Mouse (Mus musculus): Measurements from ENCODE around the gene Lrmp. TPM values are rescaled to one million over a fixed set of nuclear protein-coding genes. Genes with fewer than 3 reads are reported as not detected.

Lrmp gene
- total and polyA plus RNA-seq, 3 experiments: 92.3 to 163 (median 155) TPM

DNA sequence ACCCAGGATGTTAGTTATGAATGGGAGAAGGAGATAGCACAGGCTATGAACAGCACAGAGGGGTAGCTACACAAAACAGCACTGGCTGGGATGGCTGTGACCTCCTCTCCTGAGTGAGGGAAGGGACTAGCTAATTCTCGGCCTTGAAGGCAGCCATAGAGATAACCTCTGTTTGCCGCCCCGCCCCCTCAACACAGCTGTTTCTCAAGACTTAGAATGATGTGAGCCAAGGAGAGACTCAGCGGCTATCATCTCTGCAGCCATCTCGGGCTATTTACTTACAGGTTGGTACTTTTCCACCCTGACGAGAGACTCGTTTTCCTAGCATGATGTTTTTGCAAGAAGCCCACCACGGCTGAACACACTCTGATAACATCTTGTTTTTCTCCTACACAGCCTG, 47.8 kb upstream of the Lrmp start:
- H3K36me3 ChIP-seq (replicated peaks in 1 of 2; ENCODE audit: control insufficient read depth in 1 of 2, insufficient read depth in 1 of 2, low read length in 1 of 2): peaks cover 41 to 77% of the 10 kb centered on the region in 2 experiments
- in situ Hi-C loops (cut with MboI; ENCODE audit: low pct_ligation_motif_present, low pct_unique_long_range_greater_than_20kb, low sequenced_read_pairs): no loop called here

DNA sequence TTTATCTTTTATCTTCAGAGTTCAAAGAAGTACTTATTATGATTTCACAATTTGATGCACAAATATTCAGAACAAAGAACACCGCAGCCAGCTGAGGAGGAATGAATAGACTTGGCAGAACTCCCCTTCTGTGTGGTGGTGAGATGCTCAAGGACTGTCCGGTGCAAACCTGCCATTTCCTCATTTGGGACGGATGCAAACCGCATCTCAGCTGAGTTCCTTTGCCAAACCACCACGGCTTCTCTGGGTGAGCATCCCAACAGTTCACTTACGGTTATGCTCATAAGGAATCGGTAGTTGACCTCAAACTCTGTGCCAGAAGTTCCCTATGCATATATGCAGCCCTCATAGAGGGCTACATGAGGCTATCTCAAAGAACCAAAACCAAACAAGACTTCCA, 46.1 kb upstream of the Lrmp start:
- DNase-seq (ENCODE audit: extremely low read depth): no peak
- Histone ChIP-seq H3K36me3 (replicated peaks in 1 of 2; ENCODE audit: control insufficient read depth in 1 of 2, insufficient read depth in 1 of 2, low read length in 1 of 2) (peaks cover 32 to 67% of the 10 kb centered on the region in 2 experiments), H3K4me2 (ENCODE audit: insufficient read depth, low read depth, poor library complexity, severe bottlenecking) (no peak overlapping the region), H3K27me3 (replicated peaks) (no peaks in the 10 kb centered on the region), H3K27ac (ENCODE audit: insufficient read depth, low read depth) (no peak overlapping the region), H3K4me1 (ENCODE audit: control insufficient read depth in 1 of 2, insufficient read depth in 2 of 2) (peaks cover 6 to 68% of the 10 kb centered on the region in 2 experiments; a peak in 3 of 4 replicates), H3K4me3 (replicated peaks in 1 of 3; ENCODE audit: low read depth in 2 of 3, low read length in 2 of 3, poor library complexity in 1 of 3) (no peak overlapping the region), H3K79me2 (replicated peaks; ENCODE audit: control insufficient read depth, extremely low read depth, insufficient read depth, poor library complexity, severe bottlenecking) (peaks cover 95% of the 10 kb centered on the region), H3K9ac (ENCODE audit: insufficient read depth, low read depth) (no peak overlapping the region), H3K9me3 (replicated peaks; ENCODE audit: low read length) (no peaks in the 10 kb centered on the region)
- dilution Hi-C loops (cut with MboI; ENCODE audit: extremely low pct_ligation_motif_present, extremely low pct_unique_long_range_greater_than_20kb, low sequenced_read_pairs): no loop called here
- in situ Hi-C loops (cut with MboI; ENCODE audit: low pct_ligation_motif_present, low pct_unique_long_range_greater_than_20kb, low sequenced_read_pairs): no loop called here
- no peak for TF ChIP-seq JUND (conservative IDR thresholded peaks at IDR 0.05; ENCODE audit: low read depth, low read length)
- no peak for TF ChIP-seq TCF12 (IDR thresholded peaks at IDR 0.05; ENCODE audit: low read depth, low read length)
- no peak for TF ChIP-seq JUN (IDR thresholded peaks at IDR 0.05; ENCODE audit: insufficient read depth, low read depth, low read length)
- no peak for TF ChIP-seq ZKSCAN1 (IDR thresholded peaks at IDR 0.05; ENCODE audit: borderline replicate concordance, low read depth, low read length)
- no peak for TF ChIP-seq SIN3A (IDR thresholded peaks at IDR 0.05; ENCODE audit: low read length)
- TF ChIP-seq ETS1 (conservative IDR thresholded peaks at IDR 0.05; ENCODE audit: low read depth, low read length): no peak
- no peak for TF ChIP-seq SMC3 (IDR thresholded peaks at IDR 0.05; ENCODE audit: low read depth, low read length)
- TF ChIP-seq MYC (IDR thresholded peaks at IDR 0.05; ENCODE audit: low read depth, low read length): no peak
- TF ChIP-seq ZNF384 (IDR thresholded peaks at IDR 0.05; ENCODE audit: low read depth, low read length): no peak
- no peak for TF ChIP-seq GABPA (IDR thresholded peaks at IDR 0.05; ENCODE audit: insufficient replicate concordance, low read depth, low read length)

More for the DNA sequence above, 47.8 kb upstream of the Lrmp start:
- no peak for DNase-seq (ENCODE audit: extremely low read depth)
- no peak overlapping the region for H3K4me2 ChIP-seq (ENCODE audit: insufficient read depth, low read depth, poor library complexity, severe bottlenecking)
- peaks cover 94% of the 10 kb centered on the region for H3K79me2 ChIP-seq (replicated peaks; ENCODE audit: control insufficient read depth, extremely low read depth, insufficient read depth, poor library complexity, severe bottlenecking)
- H3K4me1 ChIP-seq (ENCODE audit: control insufficient read depth in 1 of 2, insufficient read depth in 2 of 2): peaks cover 6 to 68% of the 10 kb centered on the region in 2 experiments; a peak in 3 of 4 replicates
- H3K27me3 ChIP-seq (replicated peaks): no peaks in the 10 kb centered on the region
- no peak overlapping the region for H3K4me3 ChIP-seq (replicated peaks in 1 of 3; ENCODE audit: low read depth in 2 of 3, low read length in 2 of 3, poor library complexity in 1 of 3)
- TF ChIP-seq USF2 (conservative IDR thresholded peaks at IDR 0.05; ENCODE audit: low read depth, low read length) (no peak), E2F4 (IDR thresholded peaks at IDR 0.05; ENCODE audit: insufficient replicate concordance, low read depth, low read length) (no peak), MAZ (IDR thresholded peaks at IDR 0.05; ENCODE audit: low read depth, low read length) (no peak), JUN (IDR thresholded peaks at IDR 0.05; ENCODE audit: insufficient read depth, low read depth, low read length) (no peak), TBP (conservative IDR thresholded peaks at IDR 0.05; ENCODE audit: low read depth, low read length) (no peak), POLR2AphosphoS2 (IDR thresholded peaks at IDR 0.05; ENCODE audit: low read depth, low read length) (no peak), CHD1 (IDR thresholded peaks at IDR 0.05; ENCODE audit: low read depth, low read length) (no peak), ELF1 (IDR thresholded peaks at IDR 0.05; ENCODE audit: low read depth, low read length) (no peak), MAX (IDR thresholded peaks at IDR 0.05; ENCODE audit: low read length) (no peak), BHLHE40 (IDR thresholded peaks at IDR 0.05; ENCODE audit: low read depth, low read length) (no peak), UBTF (IDR thresholded peaks at IDR 0.05; ENCODE audit: low read depth, low read length) (no peak), RCOR1 (conservative IDR thresholded peaks at IDR 0.05; ENCODE audit: low read depth, low read length) (no peak), ZC3H11A (IDR thresholded peaks at IDR 0.05; ENCODE audit: low read depth, low read length) (no peak), RAD21 (IDR thresholded peaks at IDR 0.05; ENCODE audit: low read depth, low read length) (no peak)
- no peak overlapping the region for H3K9ac ChIP-seq (ENCODE audit: insufficient read depth, low read depth)
- dilution Hi-C loops (cut with MboI; ENCODE audit: extremely low pct_ligation_motif_present, extremely low pct_unique_long_range_greater_than_20kb, low sequenced_read_pairs): no loop called here
- no peaks in the 10 kb centered on the region for H3K9me3 ChIP-seq (replicated peaks; ENCODE audit: low read length)
- no peak overlapping the region for H3K27ac ChIP-seq (ENCODE audit: insufficient read depth, low read depth)

Data from CH12.LX (cell line).